Comparison of ENCODE assay signal across 24 mouse cellular contexts in genomic region chr12:8941131-8941615, GRCm38 (mm10). TPM values are rescaled to one million over a fixed set of nuclear protein-coding genes. Genes with fewer than 3 reads are reported as not detected.
"Had no signal": no experiment of that assay in that cellular context is flagged by ENCODE, and none has a peak within 500 bp of the region (broad histone marks: within the 10 kb centered on the region; RNA-seq: fewer than 3 reads in every experiment).

No protein-coding gene starts in this region.

- H3K4me1 ChIP-seq: limb, embryonic 15.5 days; liver, embryonic 15.5 days; midbrain, embryonic 12.5 days; midbrain, embryonic 15.5 days; neural tube, embryonic 13.5 days had no signal

- H3K9me3 ChIP-seq: limb, embryonic 12.5 days; limb, embryonic 15.5 days; liver, embryonic 12.5 days; liver, embryonic 15.5 days; midbrain, embryonic 12.5 days; midbrain, embryonic 15.5 days; neural tube, embryonic 13.5 days had no signal

- H3K4me3 ChIP-seq: layer of hippocampus, adult 2 months; limb, embryonic 12.5 days; limb, embryonic 15.5 days; liver, embryonic 12.5 days; liver, embryonic 15.5 days; midbrain, embryonic 12.5 days; midbrain, embryonic 15.5 days; myocyte; neural tube, embryonic 13.5 days had no signal

- DNase-seq: kidney, adult 2 months; kidney, postnatal 25 days; layer of hippocampus, adult 9-11 months; left cerebral cortex, postnatal 4 days; lung, adult 2 months; lung, postnatal 14 days; lung, postnatal 4 days; thymus, adult 2 months; thymus, postnatal 14 days; thymus, postnatal 4 days had no signal

- H3K27ac ChIP-seq: kidney, postnatal 0 days; layer of hippocampus, adult 2 months; limb, embryonic 15.5 days; liver, embryonic 12.5 days; liver, embryonic 15.5 days; midbrain, embryonic 12.5 days; midbrain, embryonic 15.5 days; neural tube, embryonic 13.5 days; stomach, postnatal 0 days had no signal

- ATAC-seq: liver, embryonic 12.5 days; midbrain, embryonic 15.5 days had no signal

- H3K9ac ChIP-seq: limb, embryonic 12.5 days; limb, embryonic 15.5 days; liver, embryonic 12.5 days; liver, embryonic 15.5 days; midbrain, embryonic 12.5 days; midbrain, embryonic 15.5 days; neural tube, embryonic 13.5 days had no signal

- H3K27me3 ChIP-seq: limb, embryonic 12.5 days; limb, embryonic 15.5 days; liver, embryonic 15.5 days; midbrain, embryonic 15.5 days; neural tube, embryonic 13.5 days had no signal

- H3K4me2 ChIP-seq: limb, embryonic 12.5 days; limb, embryonic 15.5 days; liver, embryonic 12.5 days; liver, embryonic 15.5 days; midbrain, embryonic 12.5 days; midbrain, embryonic 15.5 days; neural tube, embryonic 13.5 days had no signal

RNA-seq across cellular contexts. Expression of gene Matn3, which starts 6.6 kb away (rescaled TPM):
- total RNA-seq: layer of hippocampus, adult 2 months; layer of hippocampus, postnatal 25 days; megakaryocyte, adult 5-6 weeks had no signal
- polyA plus RNA-seq: kidney, adult 2 months; large intestine, adult 2 months had no signal
